ENCODE assay signal across 30 mouse cellular contexts in genomic region chr6:38851740-38852139, GRCm38 (mm10). TPM values are rescaled to one million over a fixed set of nuclear protein-coding genes. Genes with fewer than 3 reads are reported as not detected.
A peak's percentile ranks its signal among the peaks of the same experiment; 100 is the strongest.
DNase-seq lines count a peak whose midpoint lies in the region; ATAC-seq and TF ChIP-seq lines count a peak whose summit lies in the region.
"Had no signal": no experiment of that assay in that cellular context is flagged by ENCODE, and none has a peak within 500 bp of the region (broad histone marks: within the 10 kb centered on the region; RNA-seq: fewer than 3 reads in every experiment).

No protein-coding gene starts in this region.

- H3K27me3 ChIP-seq in liver, embryonic 11.5 days (replicated peaks; ENCODE audit: control insufficient read depth, insufficient read depth, low read length): no peaks in the 10 kb centered on the region
- H3K27me3 ChIP-seq in liver, postnatal 0 days (ENCODE audit: insufficient read depth, low read length): no peaks in the 10 kb centered on the region
- no peaks in the 10 kb centered on the region for H3K27me3 ChIP-seq in liver, embryonic 13.5 days
- H3K27me3 ChIP-seq: CH12.LX; embryonic facial prominence, embryonic 12.5 days; heart, embryonic 15.5 days; hindbrain, embryonic 12.5 days; limb, embryonic 15.5 days; midbrain, embryonic 15.5 days; neural tube, embryonic 15.5 days; Patski had no signal

- no peak overlapping the region for H3K27ac ChIP-seq in liver, embryonic 11.5 days (ENCODE audit: low read depth, low read length)
- no peak overlapping the region for H3K27ac ChIP-seq in liver, postnatal 0 days (ENCODE audit: low read depth)
- peak overlapping the region; percentile 72 for H3K27ac ChIP-seq in liver, embryonic 13.5 days
- H3K27ac ChIP-seq: embryonic facial prominence, embryonic 12.5 days; heart, embryonic 15.5 days; hindbrain, embryonic 12.5 days; limb, embryonic 10.5 days; limb, embryonic 15.5 days; midbrain, embryonic 10.5 days; midbrain, embryonic 15.5 days; neural tube, embryonic 15.5 days had no signal

- no peak overlapping the region for H3K4me3 ChIP-seq in liver, embryonic 11.5 days (ENCODE audit: low read depth, low read length)
- H3K4me3 ChIP-seq in liver, postnatal 0 days (ENCODE audit: low read depth, low read length): no peak overlapping the region
- no peak overlapping the region for H3K4me3 ChIP-seq in liver, embryonic 13.5 days (replicated peaks)
- H3K4me3 ChIP-seq: embryonic facial prominence, embryonic 12.5 days; heart, embryonic 15.5 days; hindbrain, embryonic 12.5 days; limb, embryonic 10.5 days; limb, embryonic 15.5 days; midbrain, embryonic 10.5 days; midbrain, embryonic 15.5 days; neural tube, embryonic 15.5 days had no signal

- no peak overlapping the region for H3K9ac ChIP-seq in liver, embryonic 11.5 days (ENCODE audit: low read depth, low read length)
- H3K9ac ChIP-seq in liver, postnatal 0 days (replicated peaks): no peak overlapping the region
- peak overlapping the region; percentile 28; the same call in 1 of the 2 replicates for H3K9ac ChIP-seq in liver, embryonic 13.5 days
- H3K9ac ChIP-seq: embryonic facial prominence, embryonic 12.5 days; heart, embryonic 15.5 days; hindbrain, embryonic 12.5 days; limb, embryonic 15.5 days; midbrain, embryonic 15.5 days; neural tube, embryonic 15.5 days had no signal

- WGBS in liver, embryonic 11.5 days: 63% methylated on average over 2 of the region's 2 CpGs
- 59% methylated on average over 2 of the region's 2 CpGs for WGBS in liver, postnatal 0 days (ENCODE audit: insufficient replicate concordance)
- WGBS in liver, embryonic 13.5 days (ENCODE audit: insufficient replicate concordance): 45% methylated on average over 2 of the region's 2 CpGs

- TF ChIP-seq EP300 in liver, postnatal 0 days (IDR thresholded peaks at IDR 0.05; ENCODE audit: low read depth): no peak

- H3K4me2 ChIP-seq in liver, embryonic 11.5 days: peak overlapping the region; percentile 29; the same call in 1 of the 2 replicates
- no peak overlapping the region for H3K4me2 ChIP-seq in liver, postnatal 0 days (ENCODE audit: low read depth, low read length)
- 0 out of 2 replicates have a peak overlapping the region, but pooled peaks have one; percentile 30 for H3K4me2 ChIP-seq in liver, embryonic 13.5 days
- H3K4me2 ChIP-seq: embryonic facial prominence, embryonic 12.5 days; heart, embryonic 15.5 days; hindbrain, embryonic 12.5 days; limb, embryonic 15.5 days; midbrain, embryonic 15.5 days; neural tube, embryonic 15.5 days had no signal

- H3K36me3 ChIP-seq in liver, embryonic 11.5 days (ENCODE audit: control insufficient read depth, insufficient read depth, low read length): no peaks in the 10 kb centered on the region
- H3K36me3 ChIP-seq in liver, postnatal 0 days (replicated peaks; ENCODE audit: insufficient read depth, low read length): 0 out of 2 replicates have a peak, but pooled peaks cover 2% of the 10 kb centered on the region
- peaks cover 5% of the 10 kb centered on the region; the same call in 1 of the 2 replicates for H3K36me3 ChIP-seq in liver, embryonic 13.5 days
- H3K36me3 ChIP-seq: embryonic facial prominence, embryonic 12.5 days; heart, embryonic 15.5 days; hindbrain, embryonic 12.5 days; limb, embryonic 10.5 days; limb, embryonic 15.5 days; midbrain, embryonic 15.5 days; neural tube, embryonic 15.5 days had no signal

- no peaks in the 10 kb centered on the region for H3K9me3 ChIP-seq in liver, embryonic 11.5 days (ENCODE audit: control insufficient read depth, low read length)
- H3K9me3 ChIP-seq in liver, postnatal 0 days (ENCODE audit: low read length): no peaks in the 10 kb centered on the region
- H3K9me3 ChIP-seq in liver, embryonic 13.5 days (replicated peaks): no peaks in the 10 kb centered on the region
- H3K9me3 ChIP-seq: embryonic facial prominence, embryonic 12.5 days; heart, embryonic 15.5 days; hindbrain, embryonic 12.5 days; limb, embryonic 10.5 days; limb, embryonic 15.5 days; midbrain, embryonic 10.5 days; midbrain, embryonic 15.5 days; neural tube, embryonic 15.5 days had no signal

- TF ChIP-seq CTCF in liver, postnatal 0 days (IDR thresholded peaks at IDR 0.05; ENCODE audit: low read depth): no peak

- H3K4me1 ChIP-seq in liver, embryonic 11.5 days (replicated peaks; ENCODE audit: control insufficient read depth, insufficient read depth, low read length): peaks cover 82% of the 10 kb centered on the region
- peaks cover 69% of the 10 kb centered on the region for H3K4me1 ChIP-seq in liver, postnatal 0 days (ENCODE audit: insufficient read depth)
- peaks cover 97% of the 10 kb centered on the region for H3K4me1 ChIP-seq in liver, embryonic 13.5 days (replicated peaks)

- peak; percentile 67 for ATAC-seq in liver, embryonic 11.5 days (replicated peaks; ENCODE audit: low FRiP score)
- no peak for ATAC-seq in liver, postnatal 0 days
- peak; percentile 58 for ATAC-seq in liver, embryonic 13.5 days (ENCODE audit: low read depth)
- peak; percentile 43 for ATAC-seq in megakaryocyte-erythroid progenitor cell, adult 5-6 weeks (replicated peaks; ENCODE audit: low FRiP score, low TSS enrichment, poor library complexity, severe bottlenecking)
- ATAC-seq: forebrain, embryonic 14.5 days; midbrain, embryonic 15.5 days; Patski had no signal

- peak; percentile 3 for DNase-seq in adrenal gland, postnatal 14 days
- DNase-seq in adrenal gland, postnatal 4 days (ENCODE audit: low spot score in 2 of 2): no peak
- DNase-seq in liver, embryonic 11.5 days (ENCODE audit: low spot score): no peak
- no peak for DNase-seq in liver, postnatal 0 days
- DNase-seq in liver, embryonic 13.5 days: no peak
- DNase-seq in cerebellum, postnatal 14 days: no peak
- no peak for DNase-seq in urinary bladder, adult 18-20 months (ENCODE audit: low spot score in 2 of 2)
- DNase-seq: adrenal gland, postnatal 10 days; cerebellum, adult 2 months; cerebellum, postnatal 25 days; heart, postnatal 36 days; kidney, adult 11 months; kidney, postnatal 14 days; layer of hippocampus, adult 9-11 months; lung, postnatal 36 days; spleen, adult 18-20 months; thymus, postnatal 4 days had no signal

RNA-seq across cellular contexts. Expression of gene Tbxas1, which starts 23.5 kb away (rescaled TPM):
- 2.3 and 3.0 TPM in 2 replicates for total RNA-seq in adrenal gland, postnatal 14 days (2021)
- 1 to 10 TPM; 4.4 to 4.6 TPM for total RNA-seq in adrenal gland, postnatal 4 days (2021)
- 11.5 and 12.0 TPM in 2 replicates for polyA plus RNA-seq in liver, embryonic 11.5 days (2014; fragmentation: Nextera tagmentation; extraction: Ambion mirVana)
- polyA plus RNA-seq in liver, postnatal 0 days (2015; fragmentation: Nextera tagmentation; extraction: Ambion mirVana): 10.3 and 10.6 TPM in 2 replicates
- 11.4 and 12.2 TPM in 2 replicates for polyA plus RNA-seq in liver, embryonic 13.5 days (2015; fragmentation: Nextera tagmentation; extraction: Ambion mirVana)
- total RNA-seq in megakaryocyte-erythroid progenitor cell, adult 5-6 weeks (2014; fragmentation: Nextera tagmentation): 1.6 and 6.4 TPM in 2 replicates
- 2.5 and 8.8 TPM in 2 replicates for total RNA-seq in megakaryocyte-erythroid progenitor cell, adult 5-6 weeks (2017)
- total RNA-seq: CH12.LX, ES-E14 had no signal

RNA-seq across cellular contexts. Expression of gene Hipk2, which starts 24.2 kb away (rescaled TPM):
- total RNA-seq in adrenal gland, postnatal 14 days (2021): 92.5 and 104 TPM in 2 replicates
- total RNA-seq in adrenal gland, postnatal 4 days (2021): 100 to 1,000 TPM in 1 of 2 experiments, 10 to 100 TPM in 1; 97.4 to 117 TPM
- polyA plus RNA-seq in liver, embryonic 11.5 days (2014; fragmentation: Nextera tagmentation; extraction: Ambion mirVana): 21.4 and 27.4 TPM in 2 replicates
- 9.6 and 9.7 TPM in 2 replicates for polyA plus RNA-seq in liver, postnatal 0 days (2015; fragmentation: Nextera tagmentation; extraction: Ambion mirVana)
- 20.1 and 20.4 TPM in 2 replicates for polyA plus RNA-seq in liver, embryonic 13.5 days (2015; fragmentation: Nextera tagmentation; extraction: Ambion mirVana)
- total RNA-seq in megakaryocyte-erythroid progenitor cell, adult 5-6 weeks (2014; fragmentation: Nextera tagmentation): 24.3 and 27.9 TPM in 2 replicates
- 5.1 and 9.2 TPM in 2 replicates for total RNA-seq in megakaryocyte-erythroid progenitor cell, adult 5-6 weeks (2017)
